Mouse (Mus musculus): ENCODE measurements around the gene Sema7a. TPM values are rescaled to one million over a fixed set of nuclear protein-coding genes. Genes with fewer than 3 reads are reported as not detected.
A peak's percentile ranks its signal among the peaks of the same experiment; 100 is the strongest.

The Sema7a gene
- polyA plus RNA-seq, 1 experiment from 2014 or later: 1.6 TPM

- WGBS: 21% methylated on average over 13 of the region's 13 CpGs
- DNase-seq (ENCODE audit: low spot score): no peak
These were observed 57.7 kb downstream of the Sema7a start for GRCm38 (mm10) chr9:57997511-57998031.

DNA sequence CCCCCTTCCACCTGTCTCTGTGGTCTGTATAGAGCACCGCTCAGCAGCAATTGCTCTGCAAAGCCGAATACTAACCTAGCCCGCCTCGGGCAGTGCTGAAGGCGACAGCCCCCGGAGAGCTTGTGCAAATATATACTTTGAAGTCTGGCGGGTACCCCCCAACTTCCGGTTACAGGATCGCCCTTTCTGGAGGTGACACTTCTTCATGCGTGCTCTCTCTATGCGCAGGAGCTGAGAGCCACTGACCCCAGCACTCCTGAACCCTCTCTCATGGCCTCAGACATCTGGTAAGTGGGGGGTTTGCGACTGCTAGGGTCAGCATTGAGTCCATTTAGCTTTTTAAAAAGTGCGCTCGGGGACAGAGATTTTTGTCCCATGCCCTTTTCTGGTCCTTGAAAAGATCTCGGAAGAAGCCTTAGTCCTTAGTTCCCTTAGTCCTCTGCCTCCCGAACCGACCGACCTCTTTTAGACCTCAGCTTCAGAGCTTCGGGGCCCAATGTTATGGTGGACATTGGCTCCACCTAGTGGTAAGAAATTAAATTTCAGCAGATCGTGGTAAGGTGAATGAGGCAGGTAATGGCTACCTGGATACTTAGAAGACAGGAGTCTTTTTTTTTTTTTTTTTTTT lies 58.2 kb downstream of the Sema7a start:
- Histone ChIP-seq H3K36me3 (no peaks in the 10 kb centered on the region), H3K27me3 (ENCODE audit: insufficient read depth, poor library complexity, severe bottlenecking) (peaks cover 36% of the 10 kb centered on the region), H3K4me3 (peak overlapping the region; percentile 49), H3K27ac (peak overlapping the region; percentile 6; the same call in 1 of the 2 replicates), H3K4me1 (replicated peaks) (peaks cover 24% of the 10 kb centered on the region), H3K9me3 (no peaks in the 10 kb centered on the region)
- DNase-seq (ENCODE audit: low spot score): peak; percentile 56
- 1% methylated on average over 20 of the region's 20 CpGs for WGBS

More at GRCm38 (mm10) chr9:57997511-57998031, 57.7 kb downstream of the Sema7a start:
- no peaks in the 10 kb centered on the region for H3K9me3 ChIP-seq
- peaks cover 28% of the 10 kb centered on the region for H3K4me1 ChIP-seq (replicated peaks)
- H3K27ac ChIP-seq: peak overlapping the region; percentile 6; the same call in 1 of the 2 replicates
- H3K27me3 ChIP-seq (ENCODE audit: insufficient read depth, poor library complexity, severe bottlenecking): peaks cover 36% of the 10 kb centered on the region
- no peaks in the 10 kb centered on the region for H3K36me3 ChIP-seq
- H3K4me3 ChIP-seq: peak overlapping the region; percentile 49

- DNase-seq (ENCODE audit: low spot score): no peak
These were observed 58.8 kb downstream of the Sema7a start for GRCm38 (mm10) chr9:57998685-57999084.

GRCm38 (mm10) chr9:57999676-58000075 lies 59.8 kb downstream of the Sema7a start:
- Histone ChIP-seq H3K4me3 (no peak overlapping the region), H3K36me3 (no peaks in the 10 kb centered on the region), H3K4me1 (replicated peaks) (peaks cover 18% of the 10 kb centered on the region), H3K27me3 (ENCODE audit: insufficient read depth, poor library complexity, severe bottlenecking) (peaks cover 36% of the 10 kb centered on the region), H3K9me3 (no peaks in the 10 kb centered on the region), H3K27ac (no peak overlapping the region)
- 56% methylated on average over 2 of the region's 2 CpGs for WGBS
- no peak for DNase-seq (ENCODE audit: low spot score)

More at GRCm38 (mm10) chr9:57998685-57999084, 58.8 kb downstream of the Sema7a start:
- Histone ChIP-seq H3K36me3 (no peaks in the 10 kb centered on the region), H3K4me1 (replicated peaks) (peaks cover 24% of the 10 kb centered on the region), H3K9me3 (no peaks in the 10 kb centered on the region), H3K27me3 (ENCODE audit: insufficient read depth, poor library complexity, severe bottlenecking) (peaks cover 36% of the 10 kb centered on the region), H3K4me3 (no peak overlapping the region), H3K27ac (no peak overlapping the region)
- WGBS: 53% methylated on average over 2 of the region's 2 CpGs

DNA sequence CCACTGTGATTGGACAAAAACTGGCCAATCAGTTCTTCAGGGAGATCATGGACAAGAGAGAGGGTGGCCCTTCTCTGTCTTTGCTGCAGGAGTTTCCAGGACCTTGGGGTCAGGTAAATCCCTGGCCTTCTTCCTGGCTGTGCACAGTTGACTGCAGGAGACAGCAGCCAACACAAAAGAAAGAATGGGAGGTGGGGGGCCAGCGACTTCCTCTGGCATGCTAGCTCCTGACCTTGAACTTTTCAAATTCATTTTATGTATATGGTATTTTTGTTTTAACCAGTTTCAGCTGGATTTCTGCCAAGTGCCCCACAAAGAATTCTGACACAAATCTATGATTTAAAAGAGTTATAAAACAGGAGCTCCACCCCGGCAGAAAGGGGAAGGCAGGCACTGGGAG lies 63.4 kb downstream of the Sema7a start:
- H3K36me3 ChIP-seq: no peaks in the 10 kb centered on the region
- no peak for DNase-seq (ENCODE audit: low spot score)
- H3K4me1 ChIP-seq (replicated peaks): peaks cover 12% of the 10 kb centered on the region
- WGBS: 42% methylated on average over 2 of the region's 2 CpGs
- no peak overlapping the region for H3K4me3 ChIP-seq
- H3K27ac ChIP-seq: no peak overlapping the region
- peaks cover 10% of the 10 kb centered on the region for H3K27me3 ChIP-seq (ENCODE audit: insufficient read depth, poor library complexity, severe bottlenecking)
- H3K9me3 ChIP-seq: no peaks in the 10 kb centered on the region

DNA sequence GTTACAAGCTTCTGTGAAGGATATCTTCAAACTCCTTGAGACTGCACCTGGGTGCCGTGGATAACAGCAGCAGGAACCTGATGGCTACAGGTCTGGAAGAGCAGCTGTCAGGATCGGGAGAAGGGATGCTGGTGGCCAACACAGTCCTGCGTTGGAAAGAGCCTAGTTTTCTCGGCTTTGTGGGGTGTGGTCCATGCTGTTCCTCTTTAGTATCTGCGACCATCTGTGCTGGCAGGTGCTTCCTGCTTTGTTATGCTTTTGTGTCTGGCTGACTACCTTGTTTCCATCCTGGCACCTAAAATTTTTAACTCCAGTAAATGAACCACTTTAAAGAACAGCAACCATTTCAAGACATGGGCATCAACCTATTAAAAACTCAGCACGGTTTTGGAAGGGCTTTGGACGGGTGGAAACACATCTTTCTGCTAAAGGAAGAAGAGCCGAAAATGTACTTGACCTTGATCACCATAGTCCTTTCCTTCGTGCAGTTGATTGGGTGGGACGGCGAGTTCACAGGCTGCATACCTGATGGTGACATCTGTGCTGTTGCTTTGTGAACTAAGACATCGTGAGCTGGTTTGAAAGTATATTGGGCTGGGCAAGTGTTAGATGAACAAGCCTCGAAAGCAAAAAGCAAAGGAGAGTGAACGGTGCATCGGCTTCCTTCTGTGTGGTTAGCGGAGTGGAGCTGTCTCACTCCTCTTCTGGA lies 66.0 kb downstream of the Sema7a start, which contains the start of gene Cyp11a1:
TSS of gene Cyp11a1 (plus strand) at position 659 of the 709 bp plus-strand sequence.
- Histone ChIP-seq H3K27me3 (ENCODE audit: insufficient read depth, poor library complexity, severe bottlenecking) (no peaks in the 10 kb centered on the region), H3K9me3 (no peaks in the 10 kb centered on the region), H3K4me3 (no peak within 1 kb of the TSS), H3K36me3 (no peaks in the 10 kb centered on the region), H3K4me1 (replicated peaks) (peaks cover 27% of the 10 kb centered on the region), H3K27ac (no peak within 1 kb of the TSS)
- no peak for DNase-seq (ENCODE audit: low spot score)
- 88% methylated on average over 16 of the region's 16 CpGs for WGBS

GRCm38 (mm10) chr9:58008336-58009014 lies 68.6 kb downstream of the Sema7a start:
- Histone ChIP-seq H3K4me1 (replicated peaks) (peaks cover 29% of the 10 kb centered on the region), H3K36me3 (no peaks in the 10 kb centered on the region), H3K27me3 (ENCODE audit: insufficient read depth, poor library complexity, severe bottlenecking) (no peaks in the 10 kb centered on the region), H3K27ac (peak overlapping the region; percentile 93), H3K4me3 (peak overlapping the region; percentile 25), H3K9me3 (no peaks in the 10 kb centered on the region)
- 60% methylated on average over 12 of the region's 12 CpGs for WGBS
- peak; percentile 8 for DNase-seq (ENCODE audit: low spot score)

- Histone ChIP-seq H3K27me3 (ENCODE audit: insufficient read depth, poor library complexity, severe bottlenecking) (no peaks in the 10 kb centered on the region), H3K4me3 (peak overlapping the region; percentile 25), H3K9me3 (no peaks in the 10 kb centered on the region), H3K36me3 (no peaks in the 10 kb centered on the region), H3K27ac (peak overlapping the region; percentile 93), H3K4me1 (replicated peaks) (peaks cover 24% of the 10 kb centered on the region)
- peak; percentile 83 for DNase-seq (ENCODE audit: low spot score)
- 5% methylated on average over 6 of the region's 6 CpGs for WGBS
These were observed 69.1 kb downstream of the Sema7a start for GRCm38 (mm10) chr9:58009015-58009362.

- H3K36me3 ChIP-seq: no peaks in the 10 kb centered on the region
- peaks cover 27% of the 10 kb centered on the region for H3K4me1 ChIP-seq (replicated peaks)
- 62% methylated on average over 3 of the region's 3 CpGs for WGBS
- H3K4me3 ChIP-seq: no peak overlapping the region
- no peaks in the 10 kb centered on the region for H3K9me3 ChIP-seq
- no peaks in the 10 kb centered on the region for H3K27me3 ChIP-seq (ENCODE audit: insufficient read depth, poor library complexity, severe bottlenecking)
- DNase-seq (ENCODE audit: low spot score): no peak
- H3K27ac ChIP-seq: peak overlapping the region; percentile 93
These were observed 69.7 kb downstream of the Sema7a start for GRCm38 (mm10) chr9:58009588-58009987.

- H3K4me3 ChIP-seq: no peak overlapping the region
- no peaks in the 10 kb centered on the region for H3K36me3 ChIP-seq
- no peaks in the 10 kb centered on the region for H3K9me3 ChIP-seq
- peaks cover 32% of the 10 kb centered on the region for H3K4me1 ChIP-seq (replicated peaks)
- no peaks in the 10 kb centered on the region for H3K27me3 ChIP-seq (ENCODE audit: insufficient read depth, poor library complexity, severe bottlenecking)
- peak overlapping the region; percentile 1 for H3K27ac ChIP-seq
- 38% methylated on average over 7 of the region's 7 CpGs for WGBS
- DNase-seq (ENCODE audit: low spot score): peak; percentile 12
These were observed 71.1 kb downstream of the Sema7a start for GRCm38 (mm10) chr9:58011027-58011426.

DNA sequence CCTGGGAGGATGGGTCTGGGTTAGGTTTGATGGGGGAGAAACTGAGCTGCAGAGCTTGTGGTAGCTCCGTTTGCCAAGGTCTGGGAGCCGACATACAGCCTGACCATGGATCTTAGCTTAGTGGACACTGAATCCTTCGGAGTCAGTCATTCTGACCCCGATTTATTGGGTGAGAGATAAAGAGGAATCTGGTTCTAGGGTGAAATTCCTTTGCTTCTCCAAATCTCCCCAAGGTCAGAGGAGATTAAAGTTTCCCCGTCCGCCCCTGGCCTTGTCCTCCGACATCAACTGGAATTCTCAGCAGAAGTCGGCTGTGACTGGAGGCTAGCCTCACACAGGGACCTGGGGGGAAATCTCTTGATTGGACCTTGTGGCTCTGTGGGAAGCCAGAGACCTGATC lies 71.6 kb downstream of the Sema7a start:
- no peak overlapping the region for H3K4me3 ChIP-seq
- no peak for DNase-seq (ENCODE audit: low spot score)
- peak overlapping the region; percentile 1; the same call in 1 of the 2 replicates for H3K27ac ChIP-seq
- no peaks in the 10 kb centered on the region for H3K36me3 ChIP-seq
- peaks cover 32% of the 10 kb centered on the region for H3K4me1 ChIP-seq (replicated peaks)
- 86% methylated on average over 8 of the region's 8 CpGs for WGBS
- no peaks in the 10 kb centered on the region for H3K27me3 ChIP-seq (ENCODE audit: insufficient read depth, poor library complexity, severe bottlenecking)
- H3K9me3 ChIP-seq: no peaks in the 10 kb centered on the region

All from hindbrain, embryonic 10.5 days (tissue).